Mouse (Mus musculus) frontal cortex, adult (tissue): ENCODE results near the gene Moap1.

Experiments
- ATAC-seq: cut with Nextera tagmentation; 2 replicates; pipeline ENCODE4 v1.9.2; 2017; ENCODE audit warnings: mild to moderate bottlenecking, moderate library complexity, mixed read lengths; ENCODE audit not compliant: low TSS enrichment

The Moap1 gene

GRCm38 (mm10) chr12:102743589-102744574 lies at the start of gene Moap1, which contains the start of gene Tmem251:
Gene Moap1, minus strand, starts transcription at chr12:102743661.
Gene Tmem251, plus strand, starts transcription at chr12:102743762.
- ATAC-seq: peak; percentile 92

DNA sequence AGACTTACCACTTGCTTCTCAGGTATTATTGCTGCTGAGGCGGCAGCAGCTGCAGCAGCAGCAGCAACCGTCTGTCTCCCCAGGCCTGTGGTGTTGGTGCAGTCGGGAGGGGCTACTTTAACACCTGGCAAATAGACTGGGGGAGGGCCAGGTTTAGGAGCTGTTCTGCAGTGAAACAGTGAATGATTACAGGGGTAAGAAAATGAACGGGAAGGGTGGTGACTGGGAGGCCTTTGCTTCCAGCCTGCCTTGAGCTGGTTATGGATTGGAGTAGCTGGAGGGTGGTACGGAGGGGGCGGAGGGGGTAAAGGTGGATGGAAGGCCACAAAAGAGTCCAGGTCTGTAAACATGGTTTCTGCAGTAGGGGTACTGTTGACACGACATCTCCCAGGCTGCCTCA lies 44.5 kb upstream of the Moap1 start:
- ATAC-seq: no peak

DNA sequence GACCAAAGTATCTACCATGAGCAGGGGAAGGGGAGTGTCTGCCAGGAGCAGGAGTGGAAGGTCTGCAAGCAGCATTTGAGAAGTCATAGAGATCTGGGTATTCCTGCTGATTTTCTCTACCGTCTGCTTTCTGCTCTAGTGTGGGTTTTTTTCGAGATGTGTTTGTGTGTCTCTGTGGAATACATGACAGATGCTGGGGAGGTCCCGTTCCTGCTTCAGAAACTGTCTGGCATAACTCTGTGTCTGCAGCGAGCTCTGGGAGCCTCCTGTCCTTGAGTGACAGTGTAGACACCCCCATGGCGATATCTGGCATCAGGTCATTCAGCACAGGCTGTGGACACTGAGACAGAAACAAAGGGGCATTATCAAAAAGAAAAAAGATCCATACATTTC lies 42.1 kb upstream of the Moap1 start:
- ATAC-seq: no peak

DNA sequence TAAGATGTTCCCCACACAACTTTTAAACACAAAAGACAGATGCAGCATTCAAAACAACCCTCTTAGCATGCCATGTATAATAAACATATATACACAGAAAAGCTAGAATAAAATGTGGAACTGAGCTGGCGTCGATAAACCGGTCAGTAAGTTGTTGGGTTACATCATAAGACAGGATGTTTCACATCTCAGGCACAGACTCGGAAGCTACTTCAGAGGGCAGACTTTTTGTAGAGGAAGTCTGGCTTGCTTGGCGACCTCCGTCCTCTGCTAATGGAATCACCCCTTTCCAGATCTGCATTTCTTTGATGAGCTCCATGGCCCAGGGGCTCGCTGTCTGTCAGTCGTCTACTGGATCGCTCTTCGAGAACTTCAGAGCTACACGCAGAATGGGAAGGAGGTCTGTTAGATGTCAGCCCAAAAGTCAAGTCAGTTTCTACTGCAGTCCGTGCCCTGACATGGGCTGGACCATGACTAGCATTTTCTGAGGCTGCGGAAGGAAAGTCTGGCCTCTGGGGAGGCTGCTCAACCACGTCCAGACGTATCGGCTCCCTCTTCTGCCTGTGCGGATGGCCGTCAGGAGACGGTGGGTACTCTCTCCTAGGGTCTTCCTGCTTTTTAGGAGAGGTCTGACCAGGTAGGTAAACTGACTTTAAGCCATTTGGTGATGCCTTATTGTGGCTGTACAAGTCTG lies 41.6 kb upstream of the Moap1 start:
- ATAC-seq: no peak

GRCm38 (mm10) chr12:102782841-102783240 lies 39.4 kb upstream of the Moap1 start:
- no peak for ATAC-seq

GRCm38 (mm10) chr12:102779452-102779851 lies 36.0 kb upstream of the Moap1 start:
- ATAC-seq: no peak

DNA sequence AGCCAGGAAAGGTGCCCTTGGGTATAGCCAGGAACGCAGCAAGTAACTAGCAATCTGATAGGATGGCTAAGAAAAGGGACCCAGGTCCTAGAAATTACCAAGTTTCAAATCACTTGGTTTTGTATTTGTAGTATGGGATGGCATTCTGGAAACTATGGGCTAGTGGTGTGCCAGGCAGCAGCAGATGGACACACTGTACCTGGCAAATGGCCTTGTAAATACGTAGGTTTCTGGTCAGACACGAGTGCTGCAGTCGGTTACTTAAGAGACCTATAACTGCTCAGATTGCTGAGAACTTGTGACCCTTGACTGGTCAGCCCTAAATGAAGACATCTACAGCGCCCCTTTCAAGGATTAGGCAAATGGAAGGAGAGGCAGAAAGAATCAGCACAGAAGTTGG lies 34.7 kb upstream of the Moap1 start:
- no peak for ATAC-seq

DNA sequence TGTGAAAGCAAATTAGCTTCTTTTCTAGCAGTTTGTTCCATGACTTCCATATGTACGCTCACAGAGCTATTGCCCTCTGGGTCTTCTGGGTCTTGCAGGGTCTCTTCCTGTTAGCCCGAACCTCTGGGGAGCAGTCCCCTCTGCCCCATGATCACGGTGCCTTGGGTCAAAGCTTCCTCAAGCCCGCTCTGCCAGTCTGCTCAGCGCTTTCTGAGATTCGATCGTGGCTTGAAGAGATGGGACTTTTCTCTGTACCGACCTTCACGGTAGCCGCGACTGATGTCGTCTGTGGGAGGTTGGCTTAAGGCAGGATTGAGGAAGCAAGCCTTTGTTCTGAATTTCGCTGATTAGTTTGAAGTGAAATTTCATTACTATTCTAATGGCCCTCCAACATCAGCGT lies 32.6 kb upstream of the Moap1 start:
- ATAC-seq: no peak

GRCm38 (mm10) chr12:102772676-102773075 lies 29.2 kb upstream of the Moap1 start:
- ATAC-seq: no peak

DNA sequence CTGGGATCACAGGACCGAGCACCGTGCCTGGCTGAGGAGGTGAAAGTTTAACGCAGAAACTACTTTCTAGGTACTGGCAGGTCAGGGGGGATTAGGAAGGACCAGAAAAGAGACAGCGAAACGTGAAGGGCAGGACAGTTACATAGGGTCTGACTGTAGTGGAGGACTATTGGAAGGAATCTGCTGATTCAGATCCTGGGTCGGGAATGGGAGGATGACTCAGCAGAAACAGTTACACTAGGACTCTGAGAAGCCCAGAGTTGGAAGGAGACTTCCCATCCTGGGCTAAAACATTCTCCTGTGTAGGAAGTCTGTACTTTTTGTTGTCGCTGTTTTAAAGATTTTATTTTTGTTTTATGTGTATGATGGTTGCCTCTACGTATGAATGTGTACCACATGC lies 28.1 kb upstream of the Moap1 start:
- ATAC-seq: no peak

- no peak for ATAC-seq
These were observed 25.5 kb upstream of the Moap1 start for GRCm38 (mm10) chr12:102769000-102769399.

DNA sequence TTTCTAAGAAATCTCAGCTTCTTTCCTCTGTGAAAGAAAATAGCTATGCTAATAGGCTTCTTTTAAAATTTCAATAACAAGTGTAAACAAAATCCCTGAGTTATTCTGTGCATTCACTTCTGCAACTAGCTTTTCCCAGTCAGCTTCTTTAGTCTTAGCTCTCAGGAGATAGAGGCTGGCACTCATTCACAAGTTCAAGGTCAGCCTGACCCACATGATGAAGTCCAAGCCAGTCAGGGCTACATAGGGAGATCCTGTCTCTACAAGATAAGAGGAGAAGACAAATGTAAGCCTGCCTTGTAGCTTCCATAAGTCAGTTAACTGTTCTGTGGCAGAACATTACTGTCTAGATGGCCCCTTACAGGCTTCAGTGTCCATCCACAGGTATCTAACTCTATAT lies 20.2 kb upstream of the Moap1 start:
- no peak for ATAC-seq

DNA sequence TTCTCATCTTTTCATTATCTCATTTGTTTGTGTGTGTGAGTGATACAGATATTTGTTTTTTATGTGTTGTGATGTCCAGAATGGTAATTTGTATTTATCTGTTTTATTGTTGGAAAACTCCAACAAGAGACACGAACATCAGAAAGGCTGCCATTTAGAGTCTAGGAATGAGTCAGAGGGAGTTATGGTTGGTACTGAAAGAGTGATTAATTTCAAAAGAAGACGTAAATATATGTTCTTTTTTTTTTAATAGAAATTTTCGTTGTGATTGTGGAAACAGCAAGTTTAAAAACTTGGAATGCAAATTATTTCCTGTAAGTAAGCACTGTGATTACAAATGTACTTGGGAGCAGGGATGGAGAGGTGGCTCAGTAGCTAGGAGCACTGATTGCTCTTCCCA lies 18.2 kb upstream of the Moap1 start:
- no peak for ATAC-seq

- no peak for ATAC-seq
These were observed 15.5 kb upstream of the Moap1 start for GRCm38 (mm10) chr12:102758936-102759335.

- no peak for ATAC-seq
These were observed 14.9 kb upstream of the Moap1 start, which contains the start of gene Gm20604 for GRCm38 (mm10) chr12:102758403-102758756. Gene Gm20604, minus strand, starts transcription at chr12:102758672.

GRCm38 (mm10) chr12:102757689-102758402 lies 14.4 kb upstream of the Moap1 start, which contains the start of the genes Gm28051, Gon7 and Ubr7:
Gene Gm28051, minus strand, starts transcription at chr12:102757765.
Gene Gon7, minus strand, starts transcription at chr12:102757803.
Gene Ubr7, plus strand, starts transcription at chr12:102757967.
- peak; percentile 97 for ATAC-seq

DNA sequence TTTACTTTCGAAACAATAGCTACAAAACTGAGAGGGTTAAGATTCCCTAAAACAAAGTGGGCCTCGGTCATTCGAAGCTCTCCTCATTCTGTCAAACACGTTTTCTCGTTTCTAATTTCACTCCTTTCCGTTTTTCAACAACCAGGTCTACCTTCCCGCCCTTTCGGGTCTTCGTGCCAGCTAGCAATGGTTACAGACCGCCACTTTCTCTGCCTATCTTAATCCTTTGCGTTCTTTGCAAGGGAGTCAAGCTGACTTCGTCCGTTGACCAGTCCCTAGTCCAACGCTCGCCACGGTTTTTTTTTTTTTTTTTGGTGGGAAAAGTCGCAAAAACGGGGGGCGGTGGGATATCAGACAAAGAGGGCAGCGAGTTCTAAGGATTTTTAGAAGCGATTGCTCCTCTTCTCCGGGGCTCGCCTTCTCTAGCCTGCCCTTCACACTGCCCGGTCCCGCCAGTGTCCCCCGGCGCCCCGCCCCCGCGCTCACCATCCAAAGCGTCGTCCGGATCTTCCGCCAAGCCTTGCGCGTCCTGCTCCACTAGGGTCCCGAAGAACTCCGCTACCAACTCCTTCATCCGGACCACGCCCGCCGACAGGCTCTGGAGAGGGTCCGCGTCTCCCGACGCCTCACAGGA lies 13.7 kb upstream of the Moap1 start:
- no peak for ATAC-seq

GRCm38 (mm10) chr12:102756304-102756703 lies 12.8 kb upstream of the Moap1 start:
- ATAC-seq: no peak

- ATAC-seq: no peak
These were observed 4.8 kb upstream of the Moap1 start for GRCm38 (mm10) chr12:102748256-102748655.

- no peak for ATAC-seq
These were observed 1.4 kb upstream of the Moap1 start for GRCm38 (mm10) chr12:102744839-102745238.

- peak; percentile 69 for ATAC-seq
These were observed 349 bp downstream of the Moap1 start for GRCm38 (mm10) chr12:102743036-102743588.
